16 mouse cellular contexts compared by ENCODE assay signal in genomic region chr8:57348866-57349520, GRCm38 (mm10). TPM values are rescaled to one million over a fixed set of nuclear protein-coding genes. Genes with fewer than 3 reads are reported as not detected.
A peak's percentile ranks its signal among the peaks of the same experiment; 100 is the strongest.
DNase-seq lines count a peak whose midpoint lies in the region; ATAC-seq and TF ChIP-seq lines count a peak whose summit lies in the region.
"Had no signal": no experiment of that assay in that cellular context is flagged by ENCODE, and none has a peak within 500 bp of the region (broad histone marks: within the 10 kb centered on the region; RNA-seq: fewer than 3 reads in every experiment).

No protein-coding gene starts in this region.

- no peaks in the 10 kb centered on the region for H3K9me3 ChIP-seq in heart, embryonic 12.5 days (replicated peaks)
- H3K9me3 ChIP-seq in stomach, embryonic 14.5 days (ENCODE audit: control insufficient read depth, low read depth, low read length), result no peaks in the 10 kb centered on the region
- H3K9me3 ChIP-seq in stomach, postnatal 0 days (ENCODE audit: control insufficient read depth, low read length), result no peaks in the 10 kb centered on the region
- H3K9me3 ChIP-seq in limb, embryonic 10.5 days (replicated peaks), result no peaks in the 10 kb centered on the region
- H3K9me3 ChIP-seq: lung, embryonic 15.5 days; midbrain, embryonic 12.5 days had no signal

- DNase-seq in heart, postnatal 25 days (ENCODE audit: low spot score), result no peak
- DNase-seq in stomach, postnatal 0 days (ENCODE audit: low spot score), result no peak
- peak; percentile 52 for DNase-seq in limb, embryonic 10.5 days (ENCODE audit: low spot score)
- no peak for DNase-seq in cerebellum, adult 11-12 months
- DNase-seq: cerebellum, adult 8-10 months; kidney, adult 11 months; kidney, postnatal 25 days; left cerebral cortex, postnatal 4 days had no signal

- 3% methylated on average over 23 of the region's 23 CpGs for WGBS in heart, embryonic 12.5 days
- 4% methylated on average over 23 of the region's 23 CpGs for WGBS in stomach, embryonic 14.5 days
- WGBS in stomach, postnatal 0 days, result 12% methylated on average over 23 of the region's 23 CpGs
- WGBS in limb, embryonic 10.5 days, result 3% methylated on average over 23 of the region's 23 CpGs

- no peak for TF ChIP-seq EP300 in stomach, postnatal 0 days (optimal IDR thresholded peaks at IDR 0.05)

- H3K27me3 ChIP-seq in heart, embryonic 12.5 days (replicated peaks), result no peaks in the 10 kb centered on the region
- peaks cover 45% of the 10 kb centered on the region for H3K27me3 ChIP-seq in stomach, embryonic 14.5 days (ENCODE audit: control insufficient read depth, insufficient read depth, low read length)
- H3K27me3 ChIP-seq in stomach, postnatal 0 days (ENCODE audit: control insufficient read depth, insufficient read depth, low read length), result peaks cover 7% of the 10 kb centered on the region; the same call in 1 of the 2 replicates
- H3K27me3 ChIP-seq in limb, embryonic 10.5 days (ENCODE audit: low read depth, poor library complexity, severe bottlenecking), result peaks cover 95% of the 10 kb centered on the region

- intact Hi-C loops in heart, postnatal 25 days (cut with DNase I), result no loop called here

- H3K36me3 ChIP-seq in heart, embryonic 12.5 days, result peaks cover 12% of the 10 kb centered on the region
- H3K36me3 ChIP-seq in stomach, embryonic 14.5 days (ENCODE audit: control insufficient read depth, insufficient read depth, low read length), result no peaks in the 10 kb centered on the region
- no peaks in the 10 kb centered on the region for H3K36me3 ChIP-seq in stomach, postnatal 0 days (ENCODE audit: control insufficient read depth, insufficient read depth, low read length)
- 0 out of 2 replicates have a peak, but pooled peaks cover 3% of the 10 kb centered on the region for H3K36me3 ChIP-seq in limb, embryonic 10.5 days
- H3K36me3 ChIP-seq: lung, embryonic 15.5 days; midbrain, embryonic 12.5 days had no signal

- H3K27ac ChIP-seq in heart, embryonic 12.5 days (ENCODE audit: poor library complexity, severe bottlenecking), result no peak overlapping the region
- no peak overlapping the region for H3K27ac ChIP-seq in stomach, embryonic 14.5 days (ENCODE audit: low read length)
- no peak overlapping the region for H3K27ac ChIP-seq in stomach, postnatal 0 days (replicated peaks)
- peak overlapping the region; percentile 69; the same call in 1 of the 2 replicates for H3K27ac ChIP-seq in limb, embryonic 10.5 days
- H3K27ac ChIP-seq: lung, embryonic 15.5 days; midbrain, embryonic 12.5 days had no signal

- peak overlapping the region; percentile 86 for H3K4me2 ChIP-seq in heart, embryonic 12.5 days
- 0 out of 2 replicates have a peak overlapping the region, but pooled peaks have one; percentile 1 for H3K4me2 ChIP-seq in stomach, embryonic 14.5 days (replicated peaks; ENCODE audit: low read depth, low read length)
- no peak overlapping the region for H3K4me2 ChIP-seq in stomach, postnatal 0 days (replicated peaks; ENCODE audit: low read depth)
- H3K4me2 ChIP-seq: lung, embryonic 15.5 days; midbrain, embryonic 12.5 days had no signal

- 0 out of 2 replicates have a peak, but pooled peaks have one; percentile 27 for ATAC-seq in heart, embryonic 12.5 days (ENCODE audit: insufficient number of reproducible peaks, low FRiP score)
- no peak for ATAC-seq in stomach, embryonic 14.5 days (ENCODE audit: insufficient number of reproducible peaks, insufficient read depth, low FRiP score, low read depth)
- no peak for ATAC-seq in stomach, postnatal 0 days (ENCODE audit: low FRiP score, low TSS enrichment)
- no peak for ATAC-seq in erythroblast, adult 5-6 weeks (replicated peaks; ENCODE audit: low FRiP score, poor library complexity, severe bottlenecking)

- peaks cover 44% of the 10 kb centered on the region for H3K4me1 ChIP-seq in heart, embryonic 12.5 days (replicated peaks)
- peaks cover 5% of the 10 kb centered on the region; the same call in 1 of the 2 replicates for H3K4me1 ChIP-seq in stomach, embryonic 14.5 days (ENCODE audit: control insufficient read depth, insufficient read depth, low read length)
- no peaks in the 10 kb centered on the region for H3K4me1 ChIP-seq in stomach, postnatal 0 days (replicated peaks; ENCODE audit: control insufficient read depth, insufficient read depth)
- peaks cover 68% of the 10 kb centered on the region for H3K4me1 ChIP-seq in limb, embryonic 10.5 days

- no peak for TF ChIP-seq CTCF in stomach, postnatal 0 days (IDR thresholded peaks at IDR 0.05; ENCODE audit: low read depth)

- H3K9ac ChIP-seq in heart, embryonic 12.5 days, result peak overlapping the region; percentile 78
- no peak overlapping the region for H3K9ac ChIP-seq in stomach, embryonic 14.5 days (replicated peaks; ENCODE audit: low read depth, low read length)
- H3K9ac ChIP-seq in stomach, postnatal 0 days (ENCODE audit: low read length), result no peak overlapping the region
- H3K9ac ChIP-seq: lung, embryonic 15.5 days; midbrain, embryonic 12.5 days had no signal

- H3K4me3 ChIP-seq in heart, embryonic 12.5 days, result peak overlapping the region; percentile 43
- no peak overlapping the region for H3K4me3 ChIP-seq in stomach, embryonic 14.5 days (ENCODE audit: low read depth, low read length)
- H3K4me3 ChIP-seq in stomach, postnatal 0 days (ENCODE audit: low read depth, low read length), result no peak overlapping the region
- peak overlapping the region; percentile 37 for H3K4me3 ChIP-seq in limb, embryonic 10.5 days
- H3K4me3 ChIP-seq: lung, embryonic 15.5 days; midbrain, embryonic 12.5 days had no signal

RNA-seq across cellular contexts. Expression of gene Hand2, which starts 28.2 kb away (rescaled TPM):
- 18.0 and 19.4 TPM in 2 replicates for polyA plus RNA-seq in heart, embryonic 12.5 days (2016; fragmentation: Nextera tagmentation; extraction: Ambion mirVana)
- total RNA-seq in heart, postnatal 25 days (2021), result 10 to 100 TPM; 49.0 to 56.6 TPM
- polyA plus RNA-seq in stomach, embryonic 14.5 days (2014; fragmentation: Nextera tagmentation; extraction: Ambion mirVana), result 17.7 and 18.3 TPM in 2 replicates
- 6.8 and 7.7 TPM in 2 replicates for polyA plus RNA-seq in stomach, postnatal 0 days (2015; fragmentation: Nextera tagmentation; extraction: Ambion mirVana)
- 9.8 and 10.1 TPM in 2 replicates for polyA plus RNA-seq in limb, embryonic 10.5 days (2016; fragmentation: Nextera tagmentation; extraction: Ambion mirVana)
- total RNA-seq in erythroblast, adult 5-6 weeks (2015; ENCODE audit: low replicate concordance), result not detected in 2 replicates
- 0.28 TPM in 1 of 2 replicates, not detected in the other for total RNA-seq in erythroblast, adult 5-6 weeks (2017; ENCODE audit: low replicate concordance)
- total RNA-seq: granulocyte monocyte progenitor cell, adult 5-6 weeks; layer of hippocampus, postnatal 25 days; left cerebral cortex, postnatal 4 days; MEL had no signal
- polyA plus RNA-seq: midbrain, embryonic 12.5 days had no signal

Comparison
In these comparisons a context has a peak if more than half of its experiments do, and no peak if none do; other contexts are left out.
1. H3K4me3 ChIP-seq: peak in heart, embryonic 12.5 days (single experiment) and limb, embryonic 10.5 days (single experiment); none in stomach, embryonic 14.5 days (single experiment) and stomach, postnatal 0 days (single experiment).